Mouse (Mus musculus) CD4-positive helper T cell, adult 2 months (primary cell): ENCODE measurements at regions not wholly inside any gene's neighbourhood (a gene's known extent, or its start where the extent isn't known, plus 50 kb on each side); places are given as distances from the start of the nearest gene placed in this dataset.
A peak's percentile ranks its signal among the peaks of the same experiment; 100 is the strongest.
"Not testable (repeated sequence)": the region's sequence is repeated elsewhere in the genome, so short reads cannot be mapped to it uniquely, and the experiment has no call there.

ENCODE experiments used
- DNase-seq: peaks from one replicate; pipeline ENCODE4 v3.0.0-alpha.2; 2012; ENCODE audit warnings: low read depth, missing footprints, low spot score

GRCm38 (mm10) chr15:93094202-93095135, 180.5 kb downstream of the Gxylt1 start:
- DNase-seq: no peak

GRCm38 (mm10) chr15:93091396-93091795, 183.6 kb downstream of the Gxylt1 start:
- no peak for DNase-seq

GRCm38 (mm10) chr15:93089347-93089746, 185.6 kb downstream of the Gxylt1 start:
- peak; percentile 7 for DNase-seq

GRCm38 (mm10) chr15:93084967-93085617, 189.9 kb downstream of the Gxylt1 start:
- DNase-seq: no peak

GRCm38 (mm10) chr15:93074070-93074469, 200.9 kb downstream of the Gxylt1 start:
- no peak for DNase-seq

GRCm38 (mm10) chr15:93062213-93063131, 212.5 kb downstream of the Gxylt1 start:
- no peak for DNase-seq

- DNase-seq: no peak
Measured at GRCm38 (mm10) chr15:93053471-93053870, 221.5 kb downstream of the Gxylt1 start.

- DNase-seq: no peak
Measured at GRCm38 (mm10) chr15:93027185-93027584, 247.8 kb downstream of the Gxylt1 start.

- no peak for DNase-seq
Measured at GRCm38 (mm10) chr15:93026456-93027078, 248.4 kb downstream of the Gxylt1 start.

GRCm38 (mm10) chr15:93025791-93026190, 249.2 kb downstream of the Gxylt1 start:
- DNase-seq: no peak

- DNase-seq: no peak
Measured at GRCm38 (mm10) chr15:93024171-93024570, 250.8 kb downstream of the Gxylt1 start.

- DNase-seq: no peak
Measured at GRCm38 (mm10) chr15:93011166-93011565, 263.8 kb downstream of the Gxylt1 start.

GRCm38 (mm10) chr15:93010629-93011028, 264.4 kb downstream of the Gxylt1 start:
- DNase-seq: no peak

- no peak for DNase-seq
Measured at GRCm38 (mm10) chr15:93005751-93006231, 269.2 kb downstream of the Gxylt1 start.

GRCm38 (mm10) chr15:93005186-93005585, 269.8 kb downstream of the Gxylt1 start:
- DNase-seq: not testable (repeated sequence)

GRCm38 (mm10) chr15:93004551-93004950, 270.4 kb downstream of the Gxylt1 start:
- no peak for DNase-seq

GRCm38 (mm10) chr15:93003233-93003632, 271.7 kb downstream of the Gxylt1 start:
- no peak for DNase-seq

GRCm38 (mm10) chr15:93002002-93002904, 272.7 kb downstream of the Gxylt1 start:
- DNase-seq: no peak

GRCm38 (mm10) chr15:93001346-93002001, 273.5 kb downstream of the Gxylt1 start:
- DNase-seq: no peak
